Mouse (Mus musculus) erythroblast, embryonic 14.5 days (primary cell): ENCODE measurements at regions not wholly inside any gene's neighbourhood (a gene's known extent, or its start where the extent isn't known, plus 50 kb on each side); places are given as distances from the start of the nearest gene placed in this dataset.

Experiments
- H3K27me3 ChIP-seq: 2 replicates; pipeline ENCODE4 v1.6.1; 2012; ENCODE audit warnings: inconsistent platforms; ENCODE audit not compliant: control insufficient read depth
- H3K36me3 ChIP-seq: 2 replicates; pipeline ENCODE4 v1.6.1; 2012; ENCODE audit warnings: mild to moderate bottlenecking, inconsistent platforms; ENCODE audit not compliant: control insufficient read depth
- H3K4me1 ChIP-seq: 2 replicates; pipeline ENCODE4 v1.6.1; 2012; ENCODE audit warnings: inconsistent platforms; ENCODE audit not compliant: control insufficient read depth
- H3K4me3 ChIP-seq: replicated peaks from 2 replicates; pipeline ENCODE3; 2012; ENCODE audit warnings: moderate library complexity, mild to moderate bottlenecking, inconsistent platforms
- H3K9me3 ChIP-seq: 2 replicates; pipeline ENCODE4 v1.6.1; 2012; ENCODE audit warnings: low read length, inconsistent platforms, mixed read lengths; ENCODE audit not compliant: control insufficient read depth
- GATA1 ChIP-seq: IDR thresholded peaks from 2 replicates; pipeline ENCODE4 v1.6.1; 2012; ENCODE audit warnings: low read length, inconsistent platforms, mixed read lengths
- TAL1 ChIP-seq: IDR thresholded peaks from 3 replicates; pipeline ENCODE4 v1.6.1; 2012; ENCODE audit warnings: low read length, inconsistent platforms, mixed read lengths

DNA sequence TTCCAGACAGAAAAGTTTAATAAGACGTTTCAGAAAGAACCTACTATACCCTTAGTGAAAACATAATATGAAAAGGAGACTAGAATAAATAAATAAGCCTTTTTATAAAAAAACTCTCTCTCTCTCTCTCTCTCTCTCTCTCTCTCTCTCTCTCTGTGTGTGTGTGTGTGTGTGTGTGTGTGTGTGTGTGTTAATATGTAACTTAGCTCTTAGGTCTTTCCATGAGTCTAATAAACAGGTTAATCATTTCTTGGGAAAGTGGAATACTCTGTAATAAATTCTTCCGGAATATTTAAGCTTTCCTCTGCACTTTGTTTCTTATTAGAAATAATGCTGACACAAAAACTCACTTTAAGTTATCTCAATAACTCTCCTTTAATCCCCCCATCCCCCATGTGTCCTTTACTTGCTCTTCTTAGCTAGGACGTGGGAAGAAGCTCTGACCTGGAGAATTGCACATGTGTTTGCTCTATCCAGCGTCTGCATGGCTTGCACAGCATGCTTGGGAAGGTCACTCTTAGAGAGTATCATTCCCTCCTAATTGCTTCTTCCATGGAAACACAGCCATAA lies 403.3 kb downstream of the Ets1 start:
- H3K4me1 ChIP-seq, result no peaks in the 10 kb centered on the region
- H3K36me3 ChIP-seq, result no peaks in the 10 kb centered on the region
- no peak overlapping the region for H3K4me3 ChIP-seq
- H3K27me3 ChIP-seq, result no peaks in the 10 kb centered on the region
- no peak for TF ChIP-seq TAL1
- no peak for TF ChIP-seq GATA1
- H3K9me3 ChIP-seq, result no peaks in the 10 kb centered on the region

DNA sequence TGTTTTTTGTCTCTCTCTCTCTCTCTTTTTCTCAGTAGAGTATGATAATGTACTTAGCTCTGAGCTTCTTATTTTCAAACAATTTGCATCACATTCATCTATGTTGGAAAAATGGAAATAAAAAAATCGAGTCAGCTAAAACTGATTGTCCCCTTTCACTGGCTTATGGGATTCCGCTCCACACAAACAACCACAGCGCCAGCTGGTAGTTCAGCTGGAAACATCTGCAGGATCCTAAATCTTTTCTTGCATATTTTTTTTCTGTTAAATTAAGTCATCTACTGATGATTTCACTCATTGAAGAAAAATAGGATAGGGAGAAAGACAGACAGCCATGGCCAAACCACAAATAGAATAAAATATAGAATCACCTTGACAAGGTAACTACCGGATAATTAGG lies 414.8 kb downstream of the Ets1 start:
- Histone ChIP-seq H3K4me1 (no peaks in the 10 kb centered on the region), H3K4me3 (no peak overlapping the region), H3K9me3 (no peaks in the 10 kb centered on the region), H3K27me3 (no peaks in the 10 kb centered on the region), H3K36me3 (no peaks in the 10 kb centered on the region)
- TF ChIP-seq GATA1, result no peak
- TF ChIP-seq TAL1, result no peak

DNA sequence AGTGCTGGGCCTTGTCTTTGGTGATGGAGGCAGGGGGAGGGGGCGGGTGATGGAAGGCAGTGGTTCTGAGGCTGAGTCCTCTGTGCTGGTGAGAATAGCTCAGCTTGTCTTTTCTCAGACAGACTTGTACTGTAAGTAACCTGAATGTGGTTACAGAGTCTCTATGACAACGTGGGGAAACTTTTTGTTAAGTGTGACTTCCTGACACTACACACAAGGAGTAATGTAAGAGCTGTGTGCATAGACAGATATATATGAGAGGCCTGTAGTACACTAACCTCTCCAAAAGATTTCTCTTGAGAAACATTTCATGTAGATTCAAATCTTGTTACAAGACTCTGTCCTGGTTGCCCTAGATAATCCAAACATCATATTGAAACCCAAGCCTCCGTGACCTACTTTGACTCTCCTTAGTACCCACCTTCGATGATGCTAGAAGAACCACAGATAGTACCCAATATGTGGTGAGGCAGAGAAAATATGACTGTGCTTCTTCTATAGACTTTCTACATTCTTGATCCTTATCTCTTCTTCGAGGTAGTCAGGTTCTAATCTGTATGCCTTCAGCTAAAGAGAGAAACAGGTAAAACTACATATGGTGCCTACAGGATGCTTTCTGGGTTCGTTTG lies 424.7 kb downstream of the Ets1 start:
- Histone ChIP-seq H3K4me3 (no peak overlapping the region), H3K36me3 (no peaks in the 10 kb centered on the region), H3K4me1 (no peaks in the 10 kb centered on the region), H3K9me3 (no peaks in the 10 kb centered on the region), H3K27me3 (no peaks in the 10 kb centered on the region)
- TF ChIP-seq TAL1 (no peak), GATA1 (no peak)

DNA sequence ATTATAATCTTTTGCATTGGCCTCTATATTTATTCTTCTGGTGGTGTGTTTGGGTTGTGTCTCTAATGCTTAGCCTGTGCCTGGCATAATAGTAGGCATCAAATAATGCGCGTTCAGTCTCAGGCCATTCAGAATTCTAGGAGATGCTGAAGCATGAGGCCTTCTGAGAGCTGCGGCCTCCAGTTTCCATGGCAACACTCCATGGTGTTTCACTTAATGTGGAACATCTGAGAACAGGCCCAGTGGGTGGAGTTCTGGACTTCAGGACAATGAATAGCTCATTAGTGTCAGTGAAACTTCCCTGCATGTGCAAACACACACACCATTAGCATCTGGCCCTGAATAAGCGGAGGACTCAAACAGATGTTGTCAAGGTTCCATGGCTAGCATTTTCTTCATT lies 426.5 kb downstream of the Ets1 start:
- no peak overlapping the region for H3K4me3 ChIP-seq
- TF ChIP-seq TAL1 (no peak), GATA1 (no peak)

DNA sequence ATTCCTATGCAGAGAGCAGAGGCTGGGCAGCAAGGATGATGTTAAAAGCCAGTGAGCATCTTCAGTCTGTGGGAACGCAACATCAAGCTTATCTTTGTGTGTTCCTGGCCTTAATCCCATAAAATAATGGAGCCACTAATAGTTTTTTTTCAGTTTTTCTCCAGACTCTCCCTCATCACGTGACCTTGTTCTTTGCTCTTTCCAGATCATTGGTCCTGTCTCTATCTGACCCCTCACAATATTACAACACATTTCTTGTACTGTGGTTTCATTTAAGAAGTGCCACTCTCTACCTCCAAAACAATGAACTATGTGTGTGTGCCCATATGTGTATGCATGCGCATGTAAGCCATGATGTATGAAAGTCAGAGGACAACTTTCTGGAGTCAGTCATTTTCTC lies 429.3 kb downstream of the Ets1 start:
- Histone ChIP-seq H3K9me3 (no peaks in the 10 kb centered on the region), H3K36me3 (no peaks in the 10 kb centered on the region), H3K4me1 (no peaks in the 10 kb centered on the region), H3K4me3 (no peak overlapping the region), H3K27me3 (no peaks in the 10 kb centered on the region)
- TF ChIP-seq TAL1 (no peak), GATA1 (no peak)

More for the DNA sequence above, 426.5 kb downstream of the Ets1 start:
- no peaks in the 10 kb centered on the region for H3K4me1 ChIP-seq
- no peaks in the 10 kb centered on the region for H3K36me3 ChIP-seq
- no peaks in the 10 kb centered on the region for H3K9me3 ChIP-seq
- H3K27me3 ChIP-seq, result no peaks in the 10 kb centered on the region

DNA sequence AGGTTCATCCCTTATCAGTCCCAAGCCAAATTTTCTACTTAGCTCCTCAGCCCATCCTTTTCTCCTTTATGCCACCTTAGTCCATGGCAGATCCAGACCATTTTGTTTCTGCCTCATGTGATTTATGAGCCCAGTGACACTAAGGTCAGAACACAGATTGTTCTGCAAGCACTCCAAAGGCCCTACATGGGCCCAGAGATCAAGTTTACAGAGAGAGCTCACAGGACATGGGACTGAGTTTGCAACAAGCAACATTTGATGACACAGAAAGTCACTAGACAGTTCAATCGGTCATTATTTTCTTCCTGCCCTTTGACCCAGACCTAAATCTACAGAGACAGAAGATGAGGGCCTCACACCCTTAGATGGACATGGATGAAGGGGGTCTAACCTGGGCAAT lies 431.5 kb downstream of the Ets1 start:
- Histone ChIP-seq H3K4me1 (no peaks in the 10 kb centered on the region), H3K36me3 (no peaks in the 10 kb centered on the region), H3K27me3 (no peaks in the 10 kb centered on the region), H3K4me3 (no peak overlapping the region), H3K9me3 (no peaks in the 10 kb centered on the region)
- TF ChIP-seq TAL1 (no peak), GATA1 (no peak)

DNA sequence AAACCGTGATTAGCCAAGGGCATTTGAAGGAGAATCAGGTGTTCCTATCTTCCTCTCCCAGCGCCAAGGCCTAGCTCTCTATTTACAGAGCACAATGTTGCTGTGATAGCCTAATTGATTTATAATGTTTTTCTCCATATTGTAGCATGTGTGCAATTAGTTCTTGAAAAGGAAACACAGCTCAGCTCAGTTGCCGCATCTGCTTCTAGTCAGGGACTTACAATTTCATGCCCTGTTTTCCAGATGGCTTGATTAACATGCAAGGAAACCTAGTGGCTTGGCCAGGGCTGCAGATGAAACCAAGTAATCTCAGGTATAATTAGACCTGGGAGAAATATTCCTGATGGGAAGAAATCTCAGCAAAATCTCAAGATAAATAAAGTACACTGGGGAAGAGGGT lies 434.1 kb downstream of the Ets1 start:
- Histone ChIP-seq H3K36me3 (no peaks in the 10 kb centered on the region), H3K9me3 (no peaks in the 10 kb centered on the region), H3K4me3 (no peak overlapping the region), H3K27me3 (no peaks in the 10 kb centered on the region), H3K4me1 (no peaks in the 10 kb centered on the region)
- TF ChIP-seq TAL1 (no peak), GATA1 (no peak)

DNA sequence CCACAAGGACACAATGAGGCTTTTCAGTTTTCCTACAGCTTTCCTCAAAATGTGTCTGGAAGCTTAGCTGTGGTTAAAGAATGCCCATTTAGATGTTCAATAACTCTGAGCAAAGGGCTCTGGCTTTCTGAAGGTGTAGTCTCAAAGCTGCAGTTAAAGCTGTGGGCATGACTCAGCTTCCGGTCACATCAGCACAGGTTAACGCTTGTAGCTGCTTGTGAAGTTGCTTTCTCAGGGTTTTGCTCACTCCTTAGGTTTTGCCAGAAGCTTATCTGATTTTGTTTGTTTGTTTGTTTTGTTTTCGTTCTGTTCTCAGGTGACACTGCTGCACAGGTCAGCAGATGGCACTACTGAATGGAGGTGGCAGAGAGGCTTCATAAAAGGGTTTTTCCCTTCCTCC lies 444.2 kb downstream of the Ets1 start:
- Histone ChIP-seq H3K36me3 (no peaks in the 10 kb centered on the region), H3K4me1 (no peaks in the 10 kb centered on the region), H3K9me3 (no peaks in the 10 kb centered on the region), H3K27me3 (no peaks in the 10 kb centered on the region), H3K4me3 (no peak overlapping the region)
- TF ChIP-seq GATA1 (no peak), TAL1 (no peak)

DNA sequence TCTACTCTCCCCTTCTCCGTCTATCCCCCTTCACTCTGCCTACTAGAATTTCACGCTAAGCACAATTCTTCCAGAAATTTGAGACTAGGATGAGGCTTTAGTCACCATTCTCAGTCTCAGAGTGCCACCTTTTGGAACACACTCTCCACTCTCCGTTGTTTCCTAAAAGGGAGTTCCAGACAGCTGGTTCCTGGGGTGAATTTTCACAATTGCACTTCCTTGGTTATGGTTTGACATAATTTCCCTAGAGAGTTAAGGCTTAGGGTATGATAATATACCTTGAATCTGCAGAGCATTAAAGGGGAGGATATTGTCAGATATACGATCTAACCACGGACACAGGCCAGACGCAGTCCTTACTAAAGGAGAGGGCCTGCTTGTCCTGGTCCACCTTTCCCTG lies 444.8 kb downstream of the Ets1 start:
- TF ChIP-seq TAL1 (no peak), GATA1 (no peak)
- no peak overlapping the region for H3K4me3 ChIP-seq
- no peaks in the 10 kb centered on the region for H3K4me1 ChIP-seq
- H3K9me3 ChIP-seq, result no peaks in the 10 kb centered on the region
- H3K27me3 ChIP-seq, result no peaks in the 10 kb centered on the region
- no peaks in the 10 kb centered on the region for H3K36me3 ChIP-seq

DNA sequence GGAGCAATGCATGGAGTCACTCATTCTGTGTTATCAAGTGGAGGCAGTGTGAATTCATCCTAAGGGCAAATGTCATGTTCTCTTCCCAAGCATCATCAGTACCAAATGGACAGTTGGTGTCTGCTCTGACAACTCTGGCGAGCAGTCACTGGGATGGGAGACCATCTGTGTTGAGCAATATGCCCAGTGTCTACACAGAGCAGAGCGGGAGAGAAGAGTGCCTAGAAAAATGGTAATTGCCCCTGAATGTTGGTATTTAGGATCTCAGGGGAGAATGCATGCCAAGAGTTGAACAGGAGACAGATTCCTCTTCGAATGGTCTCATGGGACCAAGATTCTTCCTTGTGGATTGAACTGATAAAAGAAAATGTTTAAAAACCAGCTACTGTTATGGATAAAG lies 454.0 kb downstream of the Ets1 start:
- Histone ChIP-seq H3K4me3 (no peak overlapping the region), H3K9me3 (no peaks in the 10 kb centered on the region), H3K4me1 (no peaks in the 10 kb centered on the region), H3K27me3 (no peaks in the 10 kb centered on the region), H3K36me3 (no peaks in the 10 kb centered on the region)
- TF ChIP-seq TAL1 (no peak), GATA1 (no peak)
